Mouse (Mus musculus) embryo, embryonic 9.5 days (tissue): ENCODE data around the gene Samd14.
"Not testable (repeated sequence)": the region's sequence is repeated elsewhere in the genome, so short reads cannot be mapped to it uniquely, and the experiment has no call there.

Experiments used
- DNase-seq: peaks from one replicate; pipeline ENCODE4 v3.0.0-alpha.2; 2017; ENCODE audit errors: extremely low spot score

The Samd14 gene

GRCm38 (mm10) chr11:95006038-95006437, 3.6 kb upstream of the Samd14 start:
- no peak for DNase-seq

- DNase-seq = peak; percentile 85
These were observed 3.0 kb upstream of the Samd14 start for GRCm38 (mm10) chr11:95006525-95007219.

GRCm38 (mm10) chr11:95007418-95007817, 2.3 kb upstream of the Samd14 start:
- DNase-seq = no peak

GRCm38 (mm10) chr11:95008661-95009628, 734 bp upstream of the Samd14 start:
- no peak for DNase-seq

- peak; percentile 61 for DNase-seq
These were observed 561 bp downstream of the Samd14 start for GRCm38 (mm10) chr11:95010141-95010739.

GRCm38 (mm10) chr11:95010841-95011403, 1.2 kb downstream of the Samd14 start:
- not testable (repeated sequence) for DNase-seq

- DNase-seq = no peak
These were observed 1.7 kb downstream of the Samd14 start for GRCm38 (mm10) chr11:95011416-95011815.

GRCm38 (mm10) chr11:95012075-95012474, 2.4 kb downstream of the Samd14 start:
- DNase-seq = no peak

GRCm38 (mm10) chr11:95012487-95012886, 2.8 kb downstream of the Samd14 start:
- no peak for DNase-seq

GRCm38 (mm10) chr11:95015484-95015883, 5.8 kb downstream of the Samd14 start:
- DNase-seq = no peak

- DNase-seq = no peak
These were observed 12.7 kb downstream of the Samd14 start for GRCm38 (mm10) chr11:95022237-95022992.

GRCm38 (mm10) chr11:95023481-95023880, 13.8 kb downstream of the Samd14 start:
- DNase-seq = no peak

GRCm38 (mm10) chr11:95024439-95025184, 14.9 kb downstream of the Samd14 start:
- DNase-seq = no peak

GRCm38 (mm10) chr11:95025227-95026012, 15.7 kb downstream of the Samd14 start:
- DNase-seq = no peak

- DNase-seq = no peak
These were observed 16.4 kb downstream of the Samd14 start for GRCm38 (mm10) chr11:95026090-95026542.

- no peak for DNase-seq
These were observed 17.2 kb downstream of the Samd14 start for GRCm38 (mm10) chr11:95026849-95027248.

GRCm38 (mm10) chr11:95027850-95028470, 18.3 kb downstream of the Samd14 start:
- no peak for DNase-seq

- DNase-seq = no peak
These were observed 23.3 kb downstream of the Samd14 start for GRCm38 (mm10) chr11:95032945-95033344.

GRCm38 (mm10) chr11:95033617-95034016, 23.9 kb downstream of the Samd14 start:
- no peak for DNase-seq
